Mouse (Mus musculus): ENCODE results near the gene Nos1ap.

DNA sequence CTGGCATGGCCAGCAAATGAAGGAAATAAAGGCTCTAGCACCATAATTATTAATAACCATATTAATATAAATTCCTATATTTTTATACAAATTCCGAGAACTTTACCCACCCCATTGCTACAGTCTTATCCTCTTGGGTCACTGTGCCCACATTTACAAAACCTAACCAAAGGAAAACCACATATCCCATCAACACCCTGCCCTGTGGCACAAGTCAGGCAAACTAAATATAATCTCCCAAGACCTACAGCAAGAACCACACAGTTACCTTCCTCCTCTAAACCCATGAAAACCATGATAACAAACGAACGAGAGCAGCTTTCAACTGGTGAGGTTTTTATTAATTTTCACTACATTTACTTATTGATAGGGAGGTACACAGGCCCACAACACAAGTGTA lies 53.3 kb downstream of the Nos1ap start:
- TF ChIP-seq EP300 (IDR thresholded peaks at IDR 0.05; ENCODE audit: low read depth) (no peak), CTCF (IDR thresholded peaks at IDR 0.05; ENCODE audit: low read depth) (no peak)

Data from liver, postnatal 0 days (tissue).